Mouse (Mus musculus) hindbrain, embryonic 11.5 days (tissue): ENCODE results near the gene Hist1h1t. TPM values are rescaled to one million over a fixed set of nuclear protein-coding genes. Genes with fewer than 3 reads are reported as not detected.
A peak's percentile ranks its signal among the peaks of the same experiment; 100 is the strongest.
"Not testable (repeated sequence)": the region's sequence is repeated elsewhere in the genome, so short reads cannot be mapped to it uniquely, and the experiment has no call there.

Experiments used
- ATAC-seq: fragments of 200-750 bp; cut with Nextera tagmentation; 2 replicates; pipeline ENCODE4 v1.8.0; 2017; ENCODE audit warnings: mild to moderate bottlenecking, moderate TSS enrichment, moderate library complexity; ENCODE audit not compliant: low FRiP score
- DNase-seq: peaks from one replicate; pipeline ENCODE4 v3.0.0-alpha.2; 2015; ENCODE audit warnings: low spot score
- H3K27ac ChIP-seq: fragments of 300-500 bp; sonication (generic); 2 replicates; pipeline ENCODE4 v1.5.1; 2014; ENCODE audit warnings: mild to moderate bottlenecking, low read depth, low read length
- H3K27me3 ChIP-seq: fragments of 300-500 bp; sonication (generic); 2 replicates; pipeline ENCODE4 v1.6.1; 2014; ENCODE audit warnings: mild to moderate bottlenecking, low read length, moderate library complexity, mixed read lengths; ENCODE audit not compliant: control insufficient read depth, insufficient read depth
- H3K36me3 ChIP-seq: fragments of 300-500 bp; sonication (generic); 2 replicates; pipeline ENCODE4 v1.6.1; 2014; ENCODE audit warnings: mild to moderate bottlenecking, low read length, moderate library complexity, mixed read lengths; ENCODE audit not compliant: control insufficient read depth, insufficient read depth
- H3K4me1 ChIP-seq: fragments of 300-500 bp; sonication (generic); replicated peaks from 2 replicates; pipeline ENCODE4 v1.6.1; 2014; ENCODE audit warnings: low read length, mixed read lengths; ENCODE audit not compliant: control insufficient read depth, insufficient read depth
- H3K4me2 ChIP-seq: fragments of 300-500 bp; sonication (generic); replicated peaks from 2 replicates; pipeline ENCODE4 v1.6.1; 2014; ENCODE audit warnings: mild to moderate bottlenecking, low read depth, low read length
- H3K4me3 ChIP-seq: fragments of 300-500 bp; sonication (generic); 2 replicates; pipeline ENCODE4 v1.5.1; 2014; ENCODE audit warnings: low read depth, low read length
- H3K9ac ChIP-seq: fragments of 300-500 bp; sonication (generic); 2 replicates; pipeline ENCODE4 v1.6.1; 2014; ENCODE audit warnings: low read depth, low read length
- H3K9me3 ChIP-seq: fragments of 300-500 bp; sonication (generic); 2 replicates; pipeline ENCODE4 v1.6.1; 2016; ENCODE audit warnings: low read length; ENCODE audit not compliant: control insufficient read depth
- WGBS: fragments of 180-500 bp; shearing (Covaris S2); extraction: QIAGEN DNeasy Blood & Tissue Kit; methylation state at CpG from one replicate; pipeline ENCODE4 v1.1.7; 2014; 5-methylcytosine and 5-hydroxymethylcytosine counted together
- polyA plus RNA-seq: library from polyadenylated mRNA; unstranded; fragments of >200 nt; fragmentation: Nextera tagmentation; extraction: Ambion mirVana; gene quantifications from 2 replicates; pipeline ENCODE4 v1.2.1, GENCODE M21; 2014

Hist1h1t gene
- polyA plus RNA-seq, 1 experiment from 2014 or later: not detected

- DNase-seq: peak; percentile 82
- H3K4me1 ChIP-seq: no peaks in the 10 kb centered on the region
- H3K9ac ChIP-seq: peak overlapping the region; percentile 56
- peak overlapping the region; percentile 71 for H3K27ac ChIP-seq
- H3K36me3 ChIP-seq: no peaks in the 10 kb centered on the region
- no peaks in the 10 kb centered on the region for H3K9me3 ChIP-seq
- H3K4me3 ChIP-seq: peak overlapping the region; percentile 42
- no peaks in the 10 kb centered on the region for H3K27me3 ChIP-seq
- WGBS: 1% methylated on average over 21 of the region's 32 CpGs
- ATAC-seq: peak; percentile 87
- peak overlapping the region; percentile 49 for H3K4me2 ChIP-seq
Observed at GRCm38 (mm10) chr13:23697491-23698299, 2.1 kb downstream of the Hist1h1t start.

- H3K9ac ChIP-seq: peak within 1 kb of the TSS; percentile 56
- H3K4me3 ChIP-seq: peak within 1 kb of the TSS; percentile 42
- no peaks in the 10 kb centered on the region for H3K9me3 ChIP-seq
- DNase-seq (peak; percentile 99), ATAC-seq (peak; percentile 97)
- H3K4me2 ChIP-seq: peak within 1 kb of the TSS; percentile 49
- H3K4me1 ChIP-seq: no peaks in the 10 kb centered on the region
- H3K36me3 ChIP-seq: no peaks in the 10 kb centered on the region
- WGBS: under 1% methylated on average over 20 of the region's 22 CpGs
- peak within 1 kb of the TSS; percentile 71 for H3K27ac ChIP-seq
- H3K27me3 ChIP-seq: no peaks in the 10 kb centered on the region
Observed at GRCm38 (mm10) chr13:23698300-23698693, 2.7 kb downstream of the Hist1h1t start, which contains the start of gene Hist1h4c. Gene Hist1h4c, minus strand, starts transcription at chr13:23698454.

GRCm38 (mm10) chr13:23698996-23699395, 3.4 kb downstream of the Hist1h1t start:
- Histone ChIP-seq H3K9ac (no peak overlapping the region), H3K36me3 (no peaks in the 10 kb centered on the region), H3K27me3 (no peaks in the 10 kb centered on the region), H3K4me3 (no peak overlapping the region), H3K27ac (peak overlapping the region; percentile 49), H3K9me3 (no peaks in the 10 kb centered on the region), H3K4me1 (no peaks in the 10 kb centered on the region), H3K4me2 (no peak overlapping the region)
- DNase-seq: no peak
- 72% methylated on average over 6 of the region's 6 CpGs for WGBS
- no peak for ATAC-seq

- no peak for ATAC-seq
- Histone ChIP-seq H3K4me3 (no peak overlapping the region), H3K9me3 (no peaks in the 10 kb centered on the region), H3K4me2 (no peak overlapping the region), H3K4me1 (no peaks in the 10 kb centered on the region), H3K36me3 (no peaks in the 10 kb centered on the region), H3K9ac (no peak overlapping the region), H3K27ac (no peak overlapping the region), H3K27me3 (no peaks in the 10 kb centered on the region)
- no peak for DNase-seq
- WGBS: 65% methylated on average over 3 of the region's 3 CpGs
Observed at GRCm38 (mm10) chr13:23699767-23700166, 4.2 kb downstream of the Hist1h1t start.

- no peaks in the 10 kb centered on the region for H3K4me1 ChIP-seq
- no peak overlapping the region for H3K4me3 ChIP-seq
- H3K9me3 ChIP-seq: no peaks in the 10 kb centered on the region
- H3K9ac ChIP-seq: no peak overlapping the region
- H3K27me3 ChIP-seq: no peaks in the 10 kb centered on the region
- H3K4me2 ChIP-seq: no peak overlapping the region
- H3K27ac ChIP-seq: no peak overlapping the region
- DNase-seq: peak; percentile 85
- 34% methylated on average over 8 of the region's 8 CpGs for WGBS
- ATAC-seq: peak; percentile 41
- no peaks in the 10 kb centered on the region for H3K36me3 ChIP-seq
Observed at GRCm38 (mm10) chr13:23700786-23701520, 5.3 kb downstream of the Hist1h1t start.

GRCm38 (mm10) chr13:23702220-23702619, 6.6 kb downstream of the Hist1h1t start:
- Histone ChIP-seq H3K4me2 (no peak overlapping the region), H3K27me3 (no peaks in the 10 kb centered on the region), H3K9me3 (no peaks in the 10 kb centered on the region), H3K4me3 (no peak overlapping the region), H3K27ac (no peak overlapping the region), H3K4me1 (no peaks in the 10 kb centered on the region), H3K36me3 (no peaks in the 10 kb centered on the region), H3K9ac (no peak overlapping the region)
- WGBS: 80% methylated on average over 4 of the region's 4 CpGs
- DNase-seq (no peak), ATAC-seq (no peak)

- not testable (repeated sequence) for H3K4me2 ChIP-seq, DNase-seq, H3K27ac ChIP-seq, H3K36me3 ChIP-seq, ATAC-seq, H3K27me3 ChIP-seq, H3K4me1 ChIP-seq, H3K9ac ChIP-seq, H3K4me3 ChIP-seq, H3K9me3 ChIP-seq
- 87% methylated on average over 2 of the region's 2 CpGs for WGBS
Observed at GRCm38 (mm10) chr13:23702801-23703200, 7.2 kb downstream of the Hist1h1t start.

GRCm38 (mm10) chr13:23705751-23706356, 10.2 kb downstream of the Hist1h1t start:
- H3K9ac ChIP-seq: no peak overlapping the region
- H3K4me1 ChIP-seq: peaks cover 3% of the 10 kb centered on the region; the same call in 1 of the 2 replicates
- no peaks in the 10 kb centered on the region for H3K36me3 ChIP-seq
- no peaks in the 10 kb centered on the region for H3K9me3 ChIP-seq
- DNase-seq: no peak
- H3K27ac ChIP-seq: no peak overlapping the region
- H3K4me2 ChIP-seq: no peak overlapping the region
- 97% methylated on average over 7 of the region's 7 CpGs for WGBS
- no peaks in the 10 kb centered on the region for H3K27me3 ChIP-seq
- no peak overlapping the region for H3K4me3 ChIP-seq
- ATAC-seq: no peak
